Mouse (Mus musculus): ENCODE measurements around the gene Fgf18.

DNA sequence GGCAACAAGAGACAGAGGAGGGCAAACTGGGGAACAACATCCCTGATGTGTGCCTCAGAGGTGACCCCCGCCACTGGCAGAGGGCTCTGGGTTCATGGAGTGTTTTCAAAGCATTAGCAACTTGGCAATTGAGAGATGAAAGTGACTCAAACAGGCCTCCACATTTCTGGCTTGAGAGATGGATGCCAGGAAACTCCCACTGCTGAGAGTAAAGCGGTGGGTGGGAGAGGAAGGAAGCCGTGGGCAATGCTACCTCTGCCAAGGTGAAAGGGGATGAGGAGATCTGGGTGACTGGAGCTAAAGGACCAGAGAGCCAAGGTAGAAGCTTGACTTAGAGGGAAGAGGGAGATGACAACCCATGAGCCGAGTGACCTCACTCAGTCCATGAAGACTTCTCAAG is 61.7 kb downstream of the Fgf18 start:
- TF ChIP-seq CTCF (IDR thresholded peaks at IDR 0.05) = no peak
- no peak for TF ChIP-seq EP300 (IDR thresholded peaks at IDR 0.05)
